Mouse (Mus musculus) activated CD4-positive, CD25-positive, alpha-beta regulatory T cell, adult 9 weeks (primary cell): Measurements from ENCODE around the gene BC051142. TPM values are rescaled to one million over a fixed set of nuclear protein-coding genes. Genes with fewer than 3 reads are reported as not detected.

Experiments used
- polyA plus RNA-seq: library from polyadenylated mRNA; unstranded; fragments of 100-300 nt; shearing (Covaris generic); gene quantifications from one replicate; pipeline ENCODE4 v1.2.1, GENCODE M21; 2017

BC051142 gene
- polyA plus RNA-seq: 0.27 TPM

DNA sequence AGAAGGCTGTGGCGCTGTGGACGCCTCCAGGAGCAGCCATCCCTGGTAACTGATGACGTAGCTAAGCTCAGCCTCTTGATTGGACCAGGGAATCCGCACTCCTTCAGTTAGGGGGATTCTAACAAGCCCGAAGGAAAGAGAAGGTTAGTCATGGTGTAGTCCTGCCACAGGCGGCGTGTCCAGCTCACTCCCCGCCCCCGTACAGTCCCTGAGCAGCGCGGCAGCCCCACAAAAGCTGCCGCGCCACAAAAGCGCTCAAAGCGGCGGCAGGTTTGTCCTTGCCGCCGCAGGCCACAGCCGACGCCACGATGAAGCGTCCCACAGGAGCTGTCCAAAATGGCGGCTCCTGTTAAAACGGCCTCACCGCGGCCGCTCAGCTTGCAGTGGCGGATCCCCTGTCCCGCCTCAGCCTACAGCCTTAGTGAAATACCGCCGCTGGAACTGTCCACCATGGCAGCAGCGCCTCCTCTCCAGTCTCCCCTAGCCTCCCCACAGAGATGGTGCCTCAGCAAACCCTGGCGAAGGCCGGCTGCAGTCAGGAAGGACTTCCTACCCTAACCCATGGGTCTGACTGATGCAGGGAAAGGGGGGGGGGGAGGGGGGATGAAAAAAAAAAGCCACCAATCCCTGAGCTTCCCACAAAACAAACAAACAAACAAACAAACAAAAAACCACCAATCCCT is at the start of gene BC051142:
TSS of gene BC051142 (plus strand) at position 110 of the 683 bp plus-strand sequence.

DNA sequence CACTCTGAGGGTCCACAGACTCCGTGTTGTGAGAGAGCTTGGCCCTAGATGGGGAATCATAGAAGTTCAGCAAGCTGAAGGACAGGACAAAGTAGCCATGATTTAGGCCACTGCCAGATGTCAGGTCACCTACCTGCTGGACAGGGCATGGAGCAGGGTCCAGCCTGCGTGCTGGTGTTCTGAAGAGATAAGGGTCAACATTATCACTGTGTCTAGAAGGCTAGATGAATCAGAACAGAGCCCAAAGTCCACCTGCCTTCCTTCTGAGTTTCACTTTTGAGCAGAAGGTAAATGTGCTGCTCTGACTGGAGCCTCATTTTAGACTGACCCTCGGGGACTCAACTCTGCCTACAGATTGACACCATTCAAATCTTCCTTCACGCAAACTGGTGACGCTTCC is 44.1 kb upstream of the BC051142 start, which contains the start of gene Btnl2:
TSS of gene Btnl2 (plus strand) at position 284 of the 400 bp plus-strand sequence.

DNA sequence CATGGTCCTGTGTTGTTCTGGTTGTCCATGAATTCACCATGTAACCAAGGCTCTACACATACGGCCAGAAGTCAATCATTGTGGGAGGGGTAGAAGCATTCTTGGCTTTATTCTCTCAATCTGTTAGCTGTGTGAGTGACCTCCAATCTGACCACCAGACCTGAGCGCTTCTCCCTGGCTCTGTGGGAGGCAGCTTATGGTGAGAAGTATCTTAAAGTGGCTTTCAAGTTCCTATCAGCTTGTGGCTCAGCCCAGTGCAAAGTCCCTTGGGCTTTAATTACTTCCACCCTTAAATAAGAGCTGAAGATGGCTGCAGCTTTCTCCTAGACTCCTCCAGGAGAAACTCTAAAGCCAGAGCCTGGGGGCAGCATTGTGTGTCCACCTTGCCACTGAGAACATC is 21.8 kb upstream of the BC051142 start, which contains the start of gene Btnl1:
TSS of gene Btnl1 (plus strand) at position 286 of the 400 bp plus-strand sequence.

GRCm38 (mm10) chr17:34477238-34478013 is 78.8 kb downstream of the BC051142 start, which contains the start of gene Btnl4:
TSS of gene Btnl4 (minus strand) at chr17:34477318.

Other genes starting within 250 kb of the BC051142 start
- gene H2-DMb1, start 245.7 kb upstream of the BC051142 start, polyA plus RNA-seq: 4.3 TPM
- gene Tap1, start 211.3 kb upstream of the BC051142 start, polyA plus RNA-seq: 516 TPM
- gene Psmb9, start 211.1 kb upstream of the BC051142 start, polyA plus RNA-seq: 713 TPM
- 1,545 TPM for gene Psmb8, start 201.1 kb upstream of the BC051142 start, polyA plus RNA-seq
- 455 TPM for gene Tap2, start 195.3 kb upstream of the BC051142 start, polyA plus RNA-seq
- 78.8 TPM for gene H2-Ob, start 159.9 kb upstream of the BC051142 start, polyA plus RNA-seq
- gene H2-Ab1, start 141.1 kb upstream of the BC051142 start, polyA plus RNA-seq: 31.4 TPM
- gene H2-Aa, start 111.0 kb upstream of the BC051142 start, polyA plus RNA-seq: 20.8 TPM
- 18.7 TPM for gene H2-Eb1, start 93.0 kb upstream of the BC051142 start, polyA plus RNA-seq
- gene H2-Eb2, start 73.2 kb upstream of the BC051142 start, polyA plus RNA-seq: 0.11 TPM
- gene Btnl2, start 44.0 kb upstream of the BC051142 start, polyA plus RNA-seq: 0.39 TPM
- not detected for gene Btnl1, start 21.7 kb upstream of the BC051142 start, polyA plus RNA-seq
- 0.48 TPM for gene Btnl4, start 78.5 kb downstream of the BC051142 start, polyA plus RNA-seq
- gene Btnl6, start 118.5 kb downstream of the BC051142 start, polyA plus RNA-seq: 0.35 TPM
- 0.15 TPM for gene Notch4, start 165.4 kb downstream of the BC051142 start, polyA plus RNA-seq
- gene Gpsm3, start 191.0 kb downstream of the BC051142 start, polyA plus RNA-seq: 287 TPM
- gene Pbx2, start 192.4 kb downstream of the BC051142 start, polyA plus RNA-seq: 12.4 TPM
- 2.2 TPM for gene Ager, start 199.0 kb downstream of the BC051142 start, polyA plus RNA-seq
- gene Rnf5, start 204.9 kb downstream of the BC051142 start, polyA plus RNA-seq: 112 TPM
- 31.1 TPM for gene Agpat1, start 205.4 kb downstream of the BC051142 start, polyA plus RNA-seq
- gene Egfl8, start 217.2 kb downstream of the BC051142 start, polyA plus RNA-seq: 4.0 TPM
- gene Ppt2, start 229.7 kb downstream of the BC051142 start, polyA plus RNA-seq: 21.7 TPM
- 1.9 TPM for gene Prrt1, start 230.7 kb downstream of the BC051142 start, polyA plus RNA-seq
- gene Fkbpl, start 245.9 kb downstream of the BC051142 start, polyA plus RNA-seq: 5.1 TPM
- gene Atf6b, start 248.3 kb downstream of the BC051142 start, polyA plus RNA-seq: 80.4 TPM